Mouse (Mus musculus) activated CD4-positive, CD25-positive, alpha-beta regulatory T cell, adult 4 months (primary cell): ENCODE data around the gene Mta1. TPM values are rescaled to one million over a fixed set of nuclear protein-coding genes. Genes with fewer than 3 reads are reported as not detected.

Source experiments
- ATAC-seq: one replicate; pipeline ENCODE4 v1.8.0; 2017
- polyA plus RNA-seq, 2 experiments: library from polyadenylated mRNA; unstranded; fragments of 100-300 nt; shearing (Covaris generic); gene quantifications; one replicate each; pipeline ENCODE4 v1.2.1; 2017

Mta1 gene
- polyA plus RNA-seq, 2 experiments from 2014 or later, result 12.9 to 16.0 TPM

GRCm38 (mm10) chr12:113149896-113150295, 51.8 kb downstream of the Mta1 start:
- ATAC-seq, result no peak

GRCm38 (mm10) chr12:113150591-113150990, 52.5 kb downstream of the Mta1 start:
- no peak for ATAC-seq

DNA sequence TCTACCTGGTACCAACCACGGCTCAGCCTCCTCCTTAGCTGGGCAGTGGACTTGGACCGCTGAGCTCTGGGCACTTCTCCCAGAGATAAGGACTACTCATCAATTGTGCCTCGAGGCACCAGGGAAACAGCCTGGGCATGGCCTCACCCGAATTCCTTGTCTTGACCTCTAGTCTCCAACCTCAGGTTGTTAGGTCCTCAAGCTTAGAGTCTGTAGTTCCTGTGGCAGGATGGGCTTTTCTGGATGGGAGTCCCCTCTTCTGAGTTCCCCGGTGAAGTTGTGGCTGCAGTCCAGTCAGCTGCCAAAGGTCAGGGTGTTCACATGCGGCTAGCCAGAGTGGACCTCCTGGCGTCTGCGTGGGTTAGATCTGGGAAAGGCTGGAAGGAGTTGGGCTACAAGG, 53.0 kb downstream of the Mta1 start:
- no peak for ATAC-seq

- no peak for ATAC-seq
Observed at GRCm38 (mm10) chr12:113151661-113152271, 53.7 kb downstream of the Mta1 start.

GRCm38 (mm10) chr12:113152272-113152661, 54.2 kb downstream of the Mta1 start:
- ATAC-seq, result peak; percentile 15

- ATAC-seq, result no peak
Observed at GRCm38 (mm10) chr12:113152991-113153525, 55.0 kb downstream of the Mta1 start.

- no peak for ATAC-seq
Observed at GRCm38 (mm10) chr12:113153971-113154370, 55.9 kb downstream of the Mta1 start.

DNA sequence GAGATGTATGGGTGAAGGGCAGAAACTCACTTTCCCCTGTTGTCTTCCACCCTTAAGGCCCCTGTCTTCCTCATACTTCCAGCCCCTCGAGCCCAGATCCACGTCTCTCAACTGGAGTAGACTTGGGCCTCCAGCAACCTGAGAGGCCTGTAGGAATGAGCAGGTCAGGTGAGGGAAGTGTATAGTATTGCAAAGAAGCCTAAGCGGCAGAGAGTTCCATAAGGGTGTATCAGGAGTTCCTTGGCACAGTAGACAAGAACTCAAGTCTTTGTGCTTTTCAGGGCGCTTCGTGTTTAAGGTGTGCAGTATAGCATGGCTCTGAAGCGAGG, 56.6 kb downstream of the Mta1 start:
- no peak for ATAC-seq

GRCm38 (mm10) chr12:113155076-113155771, 57.1 kb downstream of the Mta1 start:
- peak; percentile 4 for ATAC-seq

- ATAC-seq, result peak; percentile 82
Observed at GRCm38 (mm10) chr12:113155887-113156539, 57.9 kb downstream of the Mta1 start, which contains the start of gene Tedc1. Tedc1 (plus strand) TSS chr12:113156421.

DNA sequence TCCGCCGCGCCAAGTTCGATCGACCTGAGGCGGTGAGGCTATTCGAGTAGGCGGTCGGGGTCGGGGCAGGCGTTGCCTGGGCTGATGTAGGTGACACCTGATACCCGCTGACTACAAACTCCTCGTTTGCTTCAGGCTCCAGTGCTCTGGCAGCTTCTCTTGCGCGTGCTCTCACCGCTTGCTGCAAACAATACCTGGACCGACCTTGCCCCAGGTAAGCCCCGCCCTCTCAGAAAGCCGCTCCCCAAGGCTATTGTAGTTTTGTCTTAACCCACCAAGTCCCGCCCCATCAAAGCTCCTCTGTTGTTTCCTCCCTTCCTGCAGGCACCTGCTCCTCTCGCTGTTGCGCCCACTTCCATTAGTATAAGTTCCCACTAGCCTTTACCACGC, 58.5 kb downstream of the Mta1 start:
- ATAC-seq, result no peak

DNA sequence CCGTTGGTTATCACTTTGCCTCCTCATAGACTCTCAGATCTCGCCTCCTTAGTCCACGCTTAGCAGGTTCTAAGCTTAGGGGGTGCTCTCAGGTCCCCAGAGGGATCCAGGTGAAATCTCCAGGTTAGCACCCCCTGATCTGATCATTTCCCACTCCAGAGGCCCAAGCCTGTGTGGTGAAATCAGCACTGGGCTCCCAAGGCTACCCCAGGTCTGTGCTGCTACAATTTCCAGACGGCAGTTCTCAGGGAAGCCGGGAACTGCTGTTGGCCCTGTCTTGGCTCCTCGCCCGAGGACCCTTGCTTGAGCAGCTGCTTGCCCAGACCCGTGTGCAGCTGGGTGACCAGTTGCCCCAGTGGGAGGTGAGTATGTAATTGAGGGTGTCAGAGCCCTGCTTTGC, 58.9 kb downstream of the Mta1 start:
- ATAC-seq, result no peak

GRCm38 (mm10) chr12:113157521-113157920, 59.4 kb downstream of the Mta1 start:
- no peak for ATAC-seq

- ATAC-seq, result no peak
Observed at GRCm38 (mm10) chr12:113157971-113158370, 59.9 kb downstream of the Mta1 start.

DNA sequence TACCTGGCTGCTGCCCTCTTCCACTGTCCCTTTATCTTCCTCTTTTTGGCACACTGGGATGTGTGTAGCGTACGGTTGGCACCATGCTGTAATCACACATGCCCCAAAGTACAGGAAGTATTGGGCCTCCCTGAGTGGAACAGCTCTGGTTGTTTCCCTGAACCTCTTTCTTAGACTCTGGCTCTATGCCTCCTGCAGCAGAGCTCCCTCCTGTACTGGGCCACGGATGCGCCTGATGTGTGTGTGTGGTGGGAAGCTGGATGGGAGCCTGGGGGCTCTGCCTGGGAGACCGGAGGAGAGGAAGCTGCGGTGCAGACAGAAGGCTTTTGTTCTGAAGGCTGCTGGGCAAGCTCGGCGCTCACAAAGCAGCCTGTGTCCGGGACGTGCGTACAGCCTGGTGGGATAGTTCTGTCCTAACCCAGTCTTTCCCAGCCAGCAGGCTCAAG, 65.5 kb downstream of the Mta1 start:
- ATAC-seq, result no peak

DNA sequence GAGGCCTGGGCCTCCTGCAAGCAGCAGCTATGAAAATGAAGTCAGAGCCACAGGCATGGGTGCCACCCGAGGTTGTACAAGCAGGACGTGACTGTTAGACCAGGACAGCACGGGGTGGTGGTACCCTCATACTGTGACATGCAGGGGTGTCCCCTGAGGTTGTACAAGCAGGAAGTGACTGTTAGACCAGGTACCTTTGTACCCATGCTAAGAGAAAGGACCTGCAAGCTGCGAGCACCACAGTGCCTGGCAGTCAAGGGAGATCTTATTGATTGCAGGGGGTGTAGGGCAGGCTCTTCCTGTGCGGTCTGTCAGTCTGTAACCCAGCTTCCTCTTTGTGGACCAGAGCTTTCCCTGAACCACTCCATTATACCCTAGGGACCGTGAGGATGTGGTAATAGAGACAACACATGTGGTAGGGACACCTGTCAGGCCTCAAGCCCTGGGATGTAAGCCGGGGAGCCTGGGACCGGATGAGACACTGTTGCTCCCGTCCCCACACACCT, 70.0 kb downstream of the Mta1 start:
- ATAC-seq, result peak; percentile 93

GRCm38 (mm10) chr12:113176960-113177725, 79.1 kb downstream of the Mta1 start:
- ATAC-seq, result no peak

DNA sequence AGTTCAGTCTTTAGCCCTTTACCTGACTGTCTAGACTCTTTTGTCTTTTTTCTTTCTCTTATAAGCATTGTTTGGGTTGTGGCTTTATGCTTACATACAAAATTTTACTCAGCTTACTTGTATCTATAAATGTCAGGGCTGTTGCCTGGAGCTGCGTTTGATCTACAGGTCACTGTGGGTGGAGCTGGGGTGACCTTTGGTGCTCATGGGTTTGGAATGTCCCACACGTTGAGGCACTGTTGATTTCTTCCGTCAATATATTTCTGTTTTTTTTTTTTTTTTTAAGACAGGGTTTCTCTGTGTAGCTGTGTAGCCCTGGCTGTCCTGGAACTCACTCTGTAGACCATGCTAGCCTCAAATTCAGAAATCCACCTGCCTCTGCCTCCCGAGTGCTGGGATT, 82.9 kb downstream of the Mta1 start:
- ATAC-seq, result no peak

DNA sequence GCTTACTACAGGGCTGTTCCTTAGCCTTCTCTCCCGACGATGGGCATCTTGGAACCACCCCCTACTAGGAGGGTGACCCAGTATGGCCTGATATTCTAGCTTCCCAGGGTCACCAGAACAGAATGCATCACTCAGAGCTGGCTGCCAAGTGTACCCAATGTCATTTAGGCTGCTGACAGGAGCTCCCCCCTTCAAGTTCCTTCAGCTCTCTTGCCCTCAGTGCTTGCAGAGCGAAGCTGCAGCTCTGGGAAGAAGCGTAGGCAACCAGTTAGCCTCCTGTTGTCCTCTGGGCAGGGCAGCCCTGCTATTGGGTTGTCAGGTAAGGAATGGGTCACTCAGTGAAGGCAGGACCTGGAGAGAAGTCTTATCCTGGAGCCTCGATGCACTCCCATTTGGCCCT, 86.9 kb downstream of the Mta1 start:
- ATAC-seq, result no peak

GRCm38 (mm10) chr12:113185442-113186291, 87.6 kb downstream of the Mta1 start, which contains the start of gene Tmem121:
Tmem121 (plus strand) TSS chr12:113185930.
- no peak for ATAC-seq

DNA sequence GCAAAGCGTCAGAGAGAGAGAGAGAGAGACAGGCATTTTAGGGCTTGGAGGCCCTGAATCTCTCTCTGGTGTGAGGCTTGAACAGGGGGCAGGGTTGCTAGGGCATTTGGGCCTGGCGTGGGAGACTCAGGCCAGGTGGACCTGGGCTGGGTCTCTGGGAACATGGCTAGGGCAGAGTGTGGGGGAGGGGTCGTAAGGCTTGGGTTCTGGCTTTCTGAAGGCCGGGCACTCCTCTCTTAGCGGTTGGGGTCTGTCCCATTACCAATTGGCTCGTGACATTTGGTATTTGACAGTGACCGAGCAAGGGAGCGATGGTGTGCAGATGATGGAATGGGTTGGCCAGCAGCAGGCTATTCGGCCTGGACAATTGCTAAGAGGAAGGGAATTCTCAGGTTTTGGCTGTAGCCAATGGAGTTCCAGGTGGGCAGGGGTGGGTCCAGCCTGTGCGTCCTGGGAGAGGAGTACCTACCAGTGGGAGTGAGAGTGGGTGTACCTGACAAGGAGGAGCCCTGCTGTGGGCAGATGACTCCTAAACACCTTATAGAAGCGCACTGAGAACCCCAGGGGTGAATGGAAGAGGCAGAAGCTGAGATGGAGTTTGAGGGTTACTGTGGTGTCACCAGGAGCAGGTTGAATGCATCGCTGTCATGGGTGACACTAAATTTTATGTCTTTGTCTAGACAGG, 88.4 kb downstream of the Mta1 start:
- ATAC-seq, result no peak
